Mouse (Mus musculus) layer of hippocampus, adult 8-10 months (tissue): Measurements from ENCODE around the gene Lemd1. TPM values are rescaled to one million over a fixed set of nuclear protein-coding genes. Genes with fewer than 3 reads are reported as not detected.

Experiments
- DNase-seq, 2 experiments: peaks; one replicate each; pipeline ENCODE4 v3.0.0; 2022; ENCODE audit warnings: low spot score in 2 of 2
- total RNA-seq, 4 experiments: library from RNA; stranded (reverse); gene quantifications; 2 replicates each; pipeline ENCODE4 v1.2.4; 2022

Lemd1 gene
- total RNA-seq, 4 experiments from 2014 or later: 0.30 to 1.3 (median 0.83) TPM

GRCm38 (mm10) chr1:132200562-132201510 lies 9.6 kb downstream of the Lemd1 start:
- DNase-seq: peak in 1 of 2 experiments; percentile 75

- DNase-seq: no peak
Observed at GRCm38 (mm10) chr1:132201511-132201860, 10.3 kb downstream of the Lemd1 start.

- no peak for DNase-seq
Observed at GRCm38 (mm10) chr1:132201936-132202335, 10.7 kb downstream of the Lemd1 start.

- no peak for DNase-seq
Observed at GRCm38 (mm10) chr1:132202771-132203170, 11.5 kb downstream of the Lemd1 start.

- no peak for DNase-seq
Observed at GRCm38 (mm10) chr1:132205958-132206357, 14.7 kb downstream of the Lemd1 start.

- DNase-seq: no peak
Observed at GRCm38 (mm10) chr1:132206828-132207227, 15.6 kb downstream of the Lemd1 start.

- peak; percentile 57 to 67 for DNase-seq
Observed at GRCm38 (mm10) chr1:132208154-132208553, 16.9 kb downstream of the Lemd1 start.

GRCm38 (mm10) chr1:132209400-132209799 lies 18.2 kb downstream of the Lemd1 start:
- no peak for DNase-seq

GRCm38 (mm10) chr1:132210922-132211321 lies 19.7 kb downstream of the Lemd1 start:
- no peak for DNase-seq

- no peak for DNase-seq
Observed at GRCm38 (mm10) chr1:132211672-132212071, 20.4 kb downstream of the Lemd1 start.

- peak; percentile 87 to 88 for DNase-seq
Observed at GRCm38 (mm10) chr1:132212218-132212617, 21.0 kb downstream of the Lemd1 start.

GRCm38 (mm10) chr1:132213076-132213475 lies 21.8 kb downstream of the Lemd1 start:
- no peak for DNase-seq

- no peak for DNase-seq
Observed at GRCm38 (mm10) chr1:132216276-132216675, 25.0 kb downstream of the Lemd1 start.

GRCm38 (mm10) chr1:132221627-132222026 lies 30.4 kb downstream of the Lemd1 start:
- DNase-seq: no peak

- DNase-seq: no peak
Observed at GRCm38 (mm10) chr1:132222166-132222565, 30.9 kb downstream of the Lemd1 start.

GRCm38 (mm10) chr1:132226297-132227080 lies 35.3 kb downstream of the Lemd1 start:
- no peak for DNase-seq

GRCm38 (mm10) chr1:132229667-132230066 lies 38.4 kb downstream of the Lemd1 start, which contains the start of gene Gm10188:
Gene Gm10188, minus strand, starts transcription at chr1:132229767.
- DNase-seq: no peak

- no peak for DNase-seq
Observed at GRCm38 (mm10) chr1:132231470-132232274, 40.4 kb downstream of the Lemd1 start.

GRCm38 (mm10) chr1:132233566-132233965 lies 42.3 kb downstream of the Lemd1 start:
- DNase-seq: no peak

GRCm38 (mm10) chr1:132234757-132235273 lies 43.6 kb downstream of the Lemd1 start:
- DNase-seq: no peak

- peak; percentile 31 to 72 for DNase-seq
Observed at GRCm38 (mm10) chr1:132237585-132238159, 46.4 kb downstream of the Lemd1 start.
